Mouse (Mus musculus): ENCODE results near the gene Aff2. TPM values are rescaled to one million over a fixed set of nuclear protein-coding genes. Genes with fewer than 3 reads are reported as not detected.

Gene Aff2
- polyA plus RNA-seq, 1 experiment from 2014 or later = 14.7 TPM

DNA sequence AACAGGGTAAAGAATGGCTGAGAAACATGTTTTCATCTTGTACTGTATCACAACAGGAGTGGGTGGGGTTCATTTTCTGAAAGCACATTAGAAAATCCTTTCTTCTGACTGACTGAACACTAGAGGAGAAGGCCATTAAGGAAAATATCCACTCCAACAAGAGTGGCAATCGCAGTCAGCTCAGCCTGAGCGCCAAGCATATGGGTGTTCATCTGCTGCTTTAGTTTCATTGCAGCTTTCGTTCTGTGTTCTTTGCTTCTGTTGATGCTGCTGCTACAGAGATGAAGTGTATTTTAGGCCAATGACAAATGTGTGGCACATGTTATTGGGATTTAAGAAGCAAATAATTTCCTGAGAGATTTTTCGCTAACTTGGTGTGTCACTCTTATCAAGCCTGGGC lies 451.7 kb downstream of the Aff2 start:
- H3K36me3 ChIP-seq (ENCODE audit: control insufficient read depth, insufficient read depth, low read length) = no peaks in the 10 kb centered on the region
- 82% methylated on average over 4 of the region's 4 CpGs for WGBS
- ATAC-seq (replicated peaks; ENCODE audit: low FRiP score) (no peak), DNase-seq (ENCODE audit: low spot score) (no peak)
- H3K4me3 ChIP-seq (ENCODE audit: low read depth, low read length) = no peak overlapping the region
- no peaks in the 10 kb centered on the region for H3K9me3 ChIP-seq (ENCODE audit: control insufficient read depth, low read length)
- no peaks in the 10 kb centered on the region for H3K27me3 ChIP-seq (ENCODE audit: control insufficient read depth, insufficient read depth, low read length)
- no peak overlapping the region for H3K9ac ChIP-seq (ENCODE audit: low read length)
- no peak overlapping the region for H3K4me2 ChIP-seq (ENCODE audit: low read depth, low read length, severe bottlenecking)
- no peak overlapping the region for H3K27ac ChIP-seq (ENCODE audit: low read depth, low read length)
- H3K4me1 ChIP-seq (replicated peaks; ENCODE audit: control insufficient read depth, insufficient read depth, low read length) = no peaks in the 10 kb centered on the region

DNA sequence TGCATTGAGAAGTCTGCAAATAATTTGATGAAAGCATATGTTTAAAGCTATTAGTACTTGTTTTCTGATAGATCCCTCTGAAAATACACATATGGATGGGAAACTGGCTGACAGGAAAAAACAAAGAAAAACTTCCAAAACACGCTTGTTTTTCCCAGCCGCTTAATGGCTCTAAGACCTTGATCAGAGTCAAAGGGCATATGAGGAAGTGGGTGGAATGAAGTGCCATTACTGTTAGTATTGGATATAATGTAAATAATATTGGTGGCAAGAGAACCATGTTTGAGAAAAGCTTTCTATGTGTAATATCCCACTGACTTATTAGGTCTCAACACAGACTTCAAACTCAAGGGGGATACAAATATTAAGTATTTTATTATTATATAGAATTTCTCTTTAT lies 455.0 kb downstream of the Aff2 start:
- WGBS = 89% methylated on average over 2 of the region's 2 CpGs
- Histone ChIP-seq H3K4me2 (ENCODE audit: low read depth, low read length, severe bottlenecking) (no peak overlapping the region), H3K27me3 (ENCODE audit: control insufficient read depth, insufficient read depth, low read length) (no peaks in the 10 kb centered on the region), H3K4me1 (replicated peaks; ENCODE audit: control insufficient read depth, insufficient read depth, low read length) (no peaks in the 10 kb centered on the region), H3K9me3 (ENCODE audit: control insufficient read depth, low read length) (no peaks in the 10 kb centered on the region), H3K27ac (ENCODE audit: low read depth, low read length) (no peak overlapping the region), H3K36me3 (ENCODE audit: control insufficient read depth, insufficient read depth, low read length) (no peaks in the 10 kb centered on the region), H3K4me3 (ENCODE audit: low read depth, low read length) (no peak overlapping the region), H3K9ac (ENCODE audit: low read length) (no peak overlapping the region)
- no peak for DNase-seq (ENCODE audit: low spot score)
- no peak for ATAC-seq (replicated peaks; ENCODE audit: low FRiP score)

DNA sequence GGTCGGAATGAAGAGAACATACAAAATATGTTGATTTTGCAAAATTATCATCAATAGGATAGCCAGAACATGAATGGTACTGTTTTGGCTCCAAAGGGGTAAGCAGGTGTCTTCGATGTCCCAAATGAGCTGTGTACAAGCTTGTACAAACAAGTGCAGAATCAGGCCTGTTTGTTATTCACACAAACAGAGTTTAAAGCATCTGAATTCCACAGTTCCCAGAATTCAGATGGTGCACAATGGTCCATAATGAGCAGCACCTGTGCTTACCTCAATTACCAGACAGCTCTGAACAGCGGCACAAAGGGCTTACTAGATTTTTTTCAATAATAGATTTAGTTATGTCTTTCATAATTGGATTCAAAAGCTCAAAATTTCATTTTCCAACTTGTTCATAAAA lies 457.6 kb downstream of the Aff2 start:
- WGBS = 88% methylated on average over 3 of the region's 3 CpGs
- no peak overlapping the region for H3K4me2 ChIP-seq (ENCODE audit: low read depth, low read length, severe bottlenecking)
- no peaks in the 10 kb centered on the region for H3K36me3 ChIP-seq (ENCODE audit: control insufficient read depth, insufficient read depth, low read length)
- H3K27me3 ChIP-seq (ENCODE audit: control insufficient read depth, insufficient read depth, low read length) = no peaks in the 10 kb centered on the region
- H3K9me3 ChIP-seq (ENCODE audit: control insufficient read depth, low read length) = no peaks in the 10 kb centered on the region
- DNase-seq (ENCODE audit: low spot score) (no peak), ATAC-seq (replicated peaks; ENCODE audit: low FRiP score) (no peak)
- no peaks in the 10 kb centered on the region for H3K4me1 ChIP-seq (replicated peaks; ENCODE audit: control insufficient read depth, insufficient read depth, low read length)
- H3K27ac ChIP-seq (ENCODE audit: low read depth, low read length) = no peak overlapping the region
- H3K9ac ChIP-seq (ENCODE audit: low read length) = no peak overlapping the region
- no peak overlapping the region for H3K4me3 ChIP-seq (ENCODE audit: low read depth, low read length)

GRCm38 (mm10) chrX:69818188-69818587 lies 458.1 kb downstream of the Aff2 start:
- DNase-seq (ENCODE audit: low spot score) = no peak
- Histone ChIP-seq H3K27me3 (ENCODE audit: control insufficient read depth, insufficient read depth, low read length) (no peaks in the 10 kb centered on the region), H3K27ac (ENCODE audit: low read depth, low read length) (no peak overlapping the region), H3K9ac (ENCODE audit: low read length) (no peak overlapping the region), H3K4me1 (replicated peaks; ENCODE audit: control insufficient read depth, insufficient read depth, low read length) (no peaks in the 10 kb centered on the region), H3K4me3 (ENCODE audit: low read depth, low read length) (no peak overlapping the region), H3K36me3 (ENCODE audit: control insufficient read depth, insufficient read depth, low read length) (no peaks in the 10 kb centered on the region), H3K4me2 (ENCODE audit: low read depth, low read length, severe bottlenecking) (no peak overlapping the region), H3K9me3 (ENCODE audit: control insufficient read depth, low read length) (no peaks in the 10 kb centered on the region)
- WGBS = 66% methylated on average over 5 of the region's 5 CpGs
- no peak for ATAC-seq (replicated peaks; ENCODE audit: low FRiP score)

DNA sequence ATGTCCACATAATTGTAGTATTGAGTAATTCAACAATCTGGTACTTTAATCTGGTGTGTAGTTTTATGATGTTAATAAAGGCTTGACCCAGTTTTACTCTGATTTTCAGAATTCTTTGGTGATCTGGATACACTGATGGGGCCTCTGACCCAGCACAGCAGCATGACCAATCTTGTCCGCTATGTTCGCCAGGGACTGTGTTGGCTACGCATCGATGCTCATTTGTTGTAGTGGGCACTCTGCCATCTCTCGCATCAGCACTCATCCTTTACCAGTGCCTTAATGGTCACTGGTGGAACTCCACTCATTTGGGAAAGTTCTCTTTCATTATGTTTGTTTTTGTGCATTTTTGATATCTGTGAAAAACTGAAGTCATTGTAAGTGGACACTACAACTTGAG lies 507.5 kb downstream of the Aff2 start:
- no peak overlapping the region for H3K4me3 ChIP-seq (ENCODE audit: low read depth, low read length)
- no peaks in the 10 kb centered on the region for H3K36me3 ChIP-seq (ENCODE audit: control insufficient read depth, insufficient read depth, low read length)
- DNase-seq (ENCODE audit: low spot score) (no peak), ATAC-seq (replicated peaks; ENCODE audit: low FRiP score) (no peak)
- no peaks in the 10 kb centered on the region for H3K27me3 ChIP-seq (ENCODE audit: control insufficient read depth, insufficient read depth, low read length)
- no peaks in the 10 kb centered on the region for H3K4me1 ChIP-seq (replicated peaks; ENCODE audit: control insufficient read depth, insufficient read depth, low read length)
- H3K9ac ChIP-seq (ENCODE audit: low read length) = no peak overlapping the region
- H3K4me2 ChIP-seq (ENCODE audit: low read depth, low read length, severe bottlenecking) = no peak overlapping the region
- H3K9me3 ChIP-seq (ENCODE audit: control insufficient read depth, low read length) = no peaks in the 10 kb centered on the region
- no peak overlapping the region for H3K27ac ChIP-seq (ENCODE audit: low read depth, low read length)
- 97% methylated on average over 5 of the region's 5 CpGs for WGBS

GRCm38 (mm10) chrX:69891713-69892112 lies 531.6 kb downstream of the Aff2 start:
- no peak overlapping the region for H3K27ac ChIP-seq (ENCODE audit: low read depth, low read length)
- H3K9me3 ChIP-seq (ENCODE audit: control insufficient read depth, low read length) = no peaks in the 10 kb centered on the region
- no peaks in the 10 kb centered on the region for H3K4me1 ChIP-seq (replicated peaks; ENCODE audit: control insufficient read depth, insufficient read depth, low read length)
- no peak overlapping the region for H3K4me2 ChIP-seq (ENCODE audit: low read depth, low read length, severe bottlenecking)
- ATAC-seq (replicated peaks; ENCODE audit: low FRiP score) (no peak), DNase-seq (ENCODE audit: low spot score) (no peak)
- WGBS = 81% methylated on average over 3 of the region's 3 CpGs
- H3K27me3 ChIP-seq (ENCODE audit: control insufficient read depth, insufficient read depth, low read length) = no peaks in the 10 kb centered on the region
- H3K4me3 ChIP-seq (ENCODE audit: low read depth, low read length) = no peak overlapping the region
- no peaks in the 10 kb centered on the region for H3K36me3 ChIP-seq (ENCODE audit: control insufficient read depth, insufficient read depth, low read length)
- H3K9ac ChIP-seq (ENCODE audit: low read length) = no peak overlapping the region
